Mouse (Mus musculus): ENCODE measurements at regions not wholly inside any gene's neighbourhood (a gene's known extent, or its start where the extent isn't known, plus 50 kb on each side); places are given as distances from the start of the nearest gene placed in this dataset.

GRCm38 (mm10) chr1:61263466-61263865 is 285.7 kb downstream of the Icos start:
- no peak for DNase-seq (ENCODE audit: low spot score in 2 of 2)

GRCm38 (mm10) chr1:61265706-61266127 is 288.0 kb downstream of the Icos start:
- DNase-seq (ENCODE audit: low spot score in 2 of 2): no peak

- DNase-seq (ENCODE audit: low spot score in 2 of 2): no peak
These were observed 296.1 kb downstream of the Icos start for GRCm38 (mm10) chr1:61273843-61274242.

- DNase-seq (ENCODE audit: low spot score in 2 of 2): no peak
These were observed 296.5 kb downstream of the Icos start for GRCm38 (mm10) chr1:61274244-61274643.

GRCm38 (mm10) chr1:61277170-61277710 is 299.5 kb downstream of the Icos start:
- no peak for DNase-seq (ENCODE audit: low spot score in 2 of 2)

GRCm38 (mm10) chr1:61288185-61288584 is 310.5 kb downstream of the Icos start:
- DNase-seq (ENCODE audit: low spot score in 2 of 2): no peak

GRCm38 (mm10) chr1:61288946-61289345 is 311.2 kb downstream of the Icos start:
- no peak for DNase-seq (ENCODE audit: low spot score in 2 of 2)

- no peak for DNase-seq (ENCODE audit: low spot score in 2 of 2)
These were observed 311.8 kb downstream of the Icos start for GRCm38 (mm10) chr1:61289552-61289951.

GRCm38 (mm10) chr1:61293106-61293505 is 315.4 kb downstream of the Icos start:
- DNase-seq (ENCODE audit: low spot score in 2 of 2): no peak

- DNase-seq (ENCODE audit: low spot score in 2 of 2): no peak
These were observed 317.5 kb downstream of the Icos start for GRCm38 (mm10) chr1:61295219-61295618.

GRCm38 (mm10) chr1:61296831-61297230 is 319.1 kb downstream of the Icos start:
- no peak for DNase-seq (ENCODE audit: low spot score in 2 of 2)

GRCm38 (mm10) chr1:61297361-61297760 is 319.6 kb downstream of the Icos start:
- no peak for DNase-seq (ENCODE audit: low spot score in 2 of 2)

GRCm38 (mm10) chr1:61298064-61298463 is 320.3 kb downstream of the Icos start:
- peak; percentile 49 to 54 for DNase-seq (ENCODE audit: low spot score in 2 of 2)

- DNase-seq (ENCODE audit: low spot score in 2 of 2): no peak
These were observed 321.1 kb downstream of the Icos start for GRCm38 (mm10) chr1:61298779-61299178.

- DNase-seq (ENCODE audit: low spot score in 2 of 2): no peak
These were observed 322.8 kb downstream of the Icos start for GRCm38 (mm10) chr1:61300491-61300890.

GRCm38 (mm10) chr1:61301041-61302030 is 323.6 kb downstream of the Icos start:
- peak in 1 of 2 experiments; percentile 28 for DNase-seq (ENCODE audit: low spot score in 2 of 2)

- DNase-seq (ENCODE audit: low spot score in 2 of 2): peak in 1 of 2 experiments; percentile 38
These were observed 324.9 kb downstream of the Icos start for GRCm38 (mm10) chr1:61302570-61303071.

GRCm38 (mm10) chr1:61306296-61306695 is 328.6 kb downstream of the Icos start:
- no peak for DNase-seq (ENCODE audit: low spot score in 2 of 2)

GRCm38 (mm10) chr1:61309563-61309962 is 329.1 kb upstream of the Pard3b start:
- DNase-seq (ENCODE audit: low spot score in 2 of 2): peak in 1 of 2 experiments; percentile 23

- DNase-seq (ENCODE audit: low spot score in 2 of 2): no peak
These were observed 328.4 kb upstream of the Pard3b start for GRCm38 (mm10) chr1:61310063-61310760.

GRCm38 (mm10) chr1:61310761-61311090 is 327.9 kb upstream of the Pard3b start:
- DNase-seq (ENCODE audit: low spot score in 2 of 2): no peak

- no peak for DNase-seq (ENCODE audit: low spot score in 2 of 2)
These were observed 325.4 kb upstream of the Pard3b start for GRCm38 (mm10) chr1:61313196-61313595.
